Mouse (Mus musculus) embryonic fibroblast, embryonic 13.5 days (primary cell): ENCODE data around the gene BC017158.

Experiments
- CTCF ChIP-seq: IDR thresholded peaks from 2 replicates; pipeline ENCODE4 v1.5.1; 2011; ENCODE audit warnings: mild to moderate bottlenecking, control low read depth, low read length, moderate library complexity, borderline replicate concordance; ENCODE audit not compliant: insufficient read depth
- POLR2A ChIP-seq: IDR thresholded peaks from 2 replicates; pipeline ENCODE4 v1.6.1; 2011; ENCODE audit warnings: low read depth, mild to moderate bottlenecking, control low read depth, low read length, moderate library complexity

DNA sequence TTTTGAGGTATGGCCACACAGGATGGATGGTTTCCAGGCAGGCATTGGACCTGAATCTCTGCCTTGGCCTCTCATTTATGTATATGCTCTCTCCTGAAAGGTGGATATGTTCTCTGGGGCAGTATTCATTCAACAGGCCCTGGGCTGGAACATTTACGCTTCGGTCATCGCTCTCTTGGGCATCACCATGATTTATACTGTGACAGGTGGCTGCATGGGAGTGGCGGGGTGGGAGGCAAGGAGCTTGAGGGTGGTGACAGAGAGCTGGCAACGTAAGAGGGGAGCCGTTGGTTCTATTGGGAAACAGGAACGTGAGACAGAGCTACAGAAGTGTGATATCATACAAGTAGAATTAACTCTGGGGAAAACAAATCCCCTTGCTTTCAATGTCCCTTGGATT is 30.2 kb downstream of the BC017158 start:
- TF ChIP-seq CTCF (no peak), POLR2A (no peak)
